Mouse (Mus musculus): ENCODE data around the gene Asb4. TPM values are rescaled to one million over a fixed set of nuclear protein-coding genes. Genes with fewer than 3 reads are reported as not detected.

The Asb4 gene
- polyA plus RNA-seq, 1 experiment from 2014 or later, result 17.1 TPM

- Histone ChIP-seq H3K9me3 (ENCODE audit: control insufficient read depth, low read length) (no peaks in the 10 kb centered on the region), H3K4me2 (replicated peaks) (peak overlapping the region; percentile 17), H3K4me1 (replicated peaks; ENCODE audit: control insufficient read depth, insufficient read depth, low read length) (peaks cover 28% of the 10 kb centered on the region), H3K27ac (peak overlapping the region; percentile 58), H3K27me3 (ENCODE audit: control insufficient read depth, insufficient read depth, low read length) (no peaks in the 10 kb centered on the region), H3K9ac (no peak overlapping the region), H3K4me3 (replicated peaks; ENCODE audit: low read length) (no peak overlapping the region), H3K36me3 (replicated peaks; ENCODE audit: control insufficient read depth, insufficient read depth) (no peaks in the 10 kb centered on the region)
- WGBS, result 18% methylated on average over 8 of the region's 8 CpGs
- peak; percentile 74 for DNase-seq (ENCODE audit: low spot score)
- peak; percentile 90 for ATAC-seq (ENCODE audit: low FRiP score)
Measured at GRCm38 (mm10) chr6:5408451-5409177, 25.4 kb downstream of the Asb4 start.

- no peaks in the 10 kb centered on the region for H3K36me3 ChIP-seq (replicated peaks; ENCODE audit: control insufficient read depth, insufficient read depth)
- DNase-seq (ENCODE audit: low spot score) (no peak), ATAC-seq (ENCODE audit: low FRiP score) (no peak)
- H3K4me1 ChIP-seq (replicated peaks; ENCODE audit: control insufficient read depth, insufficient read depth, low read length), result peaks cover 28% of the 10 kb centered on the region
- no peak overlapping the region for H3K27ac ChIP-seq
- no peaks in the 10 kb centered on the region for H3K27me3 ChIP-seq (ENCODE audit: control insufficient read depth, insufficient read depth, low read length)
- no peak overlapping the region for H3K9ac ChIP-seq
- no peak overlapping the region for H3K4me2 ChIP-seq (replicated peaks)
- H3K4me3 ChIP-seq (replicated peaks; ENCODE audit: low read length), result no peak overlapping the region
- H3K9me3 ChIP-seq (ENCODE audit: control insufficient read depth, low read length), result no peaks in the 10 kb centered on the region
- 70% methylated on average over 4 of the region's 4 CpGs for WGBS
Measured at GRCm38 (mm10) chr6:5409676-5410075, 26.5 kb downstream of the Asb4 start.

- Histone ChIP-seq H3K27ac (no peak overlapping the region), H3K9ac (no peak overlapping the region), H3K36me3 (replicated peaks; ENCODE audit: control insufficient read depth, insufficient read depth) (no peaks in the 10 kb centered on the region), H3K4me2 (replicated peaks) (no peak overlapping the region), H3K4me3 (replicated peaks; ENCODE audit: low read length) (no peak overlapping the region), H3K4me1 (replicated peaks; ENCODE audit: control insufficient read depth, insufficient read depth, low read length) (peaks cover 28% of the 10 kb centered on the region), H3K27me3 (ENCODE audit: control insufficient read depth, insufficient read depth, low read length) (no peaks in the 10 kb centered on the region), H3K9me3 (ENCODE audit: control insufficient read depth, low read length) (no peaks in the 10 kb centered on the region)
- DNase-seq (ENCODE audit: low spot score) (peak; percentile 61), ATAC-seq (ENCODE audit: low FRiP score) (peak; percentile 62; the same call in 1 of the 2 replicates)
- 55% methylated on average over 6 of the region's 6 CpGs for WGBS
Measured at GRCm38 (mm10) chr6:5410697-5411391, 27.7 kb downstream of the Asb4 start.

- Histone ChIP-seq H3K4me3 (replicated peaks; ENCODE audit: low read length) (no peak overlapping the region), H3K4me2 (replicated peaks) (no peak overlapping the region), H3K36me3 (replicated peaks; ENCODE audit: control insufficient read depth, insufficient read depth) (no peaks in the 10 kb centered on the region), H3K27me3 (ENCODE audit: control insufficient read depth, insufficient read depth, low read length) (no peaks in the 10 kb centered on the region), H3K27ac (no peak overlapping the region), H3K9ac (no peak overlapping the region), H3K9me3 (ENCODE audit: control insufficient read depth, low read length) (no peaks in the 10 kb centered on the region), H3K4me1 (replicated peaks; ENCODE audit: control insufficient read depth, insufficient read depth, low read length) (peaks cover 21% of the 10 kb centered on the region)
- ATAC-seq (ENCODE audit: low FRiP score) (no peak), DNase-seq (ENCODE audit: low spot score) (no peak)
- WGBS, result 53% methylated on average over 8 of the region's 8 CpGs
Measured at GRCm38 (mm10) chr6:5413282-5413681, 30.1 kb downstream of the Asb4 start.

- Histone ChIP-seq H3K27ac (no peak overlapping the region), H3K4me3 (replicated peaks; ENCODE audit: low read length) (no peak overlapping the region), H3K27me3 (ENCODE audit: control insufficient read depth, insufficient read depth, low read length) (no peaks in the 10 kb centered on the region), H3K36me3 (replicated peaks; ENCODE audit: control insufficient read depth, insufficient read depth) (no peaks in the 10 kb centered on the region), H3K4me1 (replicated peaks; ENCODE audit: control insufficient read depth, insufficient read depth, low read length) (no peaks in the 10 kb centered on the region), H3K4me2 (replicated peaks) (no peak overlapping the region), H3K9ac (no peak overlapping the region), H3K9me3 (ENCODE audit: control insufficient read depth, low read length) (no peaks in the 10 kb centered on the region)
- no peak for ATAC-seq (ENCODE audit: low FRiP score)
- WGBS, result 92% methylated on average over 2 of the region's 2 CpGs
- DNase-seq (ENCODE audit: low spot score), result no peak
Measured at GRCm38 (mm10) chr6:5421442-5421841, 38.3 kb downstream of the Asb4 start.

- Histone ChIP-seq H3K4me2 (replicated peaks) (no peak overlapping the region), H3K36me3 (replicated peaks; ENCODE audit: control insufficient read depth, insufficient read depth) (no peaks in the 10 kb centered on the region)
- DNase-seq (ENCODE audit: low spot score), result no peak
Measured at GRCm38 (mm10) chr6:5422386-5422785, 39.2 kb downstream of the Asb4 start.

GRCm38 (mm10) chr6:5423594-5423993, 40.4 kb downstream of the Asb4 start:
- Histone ChIP-seq H3K4me1 (replicated peaks; ENCODE audit: control insufficient read depth, insufficient read depth, low read length) (no peaks in the 10 kb centered on the region), H3K4me2 (replicated peaks) (no peak overlapping the region), H3K27ac (no peak overlapping the region), H3K4me3 (replicated peaks; ENCODE audit: low read length) (no peak overlapping the region), H3K36me3 (replicated peaks; ENCODE audit: control insufficient read depth, insufficient read depth) (no peaks in the 10 kb centered on the region), H3K9ac (no peak overlapping the region), H3K27me3 (ENCODE audit: control insufficient read depth, insufficient read depth, low read length) (no peaks in the 10 kb centered on the region), H3K9me3 (ENCODE audit: control insufficient read depth, low read length) (no peaks in the 10 kb centered on the region)
- WGBS, result 86% methylated on average over 15 of the region's 15 CpGs
- DNase-seq (ENCODE audit: low spot score) (no peak), ATAC-seq (ENCODE audit: low FRiP score) (no peak)

More at GRCm38 (mm10) chr6:5422386-5422785, 39.2 kb downstream of the Asb4 start:
- H3K9ac ChIP-seq, result no peak overlapping the region
- WGBS, result 94% methylated on average over 3 of the region's 3 CpGs
- no peak overlapping the region for H3K27ac ChIP-seq
- no peak overlapping the region for H3K4me3 ChIP-seq (replicated peaks; ENCODE audit: low read length)
- no peaks in the 10 kb centered on the region for H3K27me3 ChIP-seq (ENCODE audit: control insufficient read depth, insufficient read depth, low read length)
- ATAC-seq (ENCODE audit: low FRiP score), result no peak
- H3K9me3 ChIP-seq (ENCODE audit: control insufficient read depth, low read length), result no peaks in the 10 kb centered on the region
- H3K4me1 ChIP-seq (replicated peaks; ENCODE audit: control insufficient read depth, insufficient read depth, low read length), result no peaks in the 10 kb centered on the region

- H3K36me3 ChIP-seq (replicated peaks; ENCODE audit: control insufficient read depth, insufficient read depth), result no peaks in the 10 kb centered on the region
- ATAC-seq (ENCODE audit: low FRiP score) (no peak), DNase-seq (ENCODE audit: low spot score) (no peak)
- H3K9ac ChIP-seq, result no peak overlapping the region
- 87% methylated on average over 2 of the region's 2 CpGs for WGBS
- no peak overlapping the region for H3K4me3 ChIP-seq (replicated peaks; ENCODE audit: low read length)
- H3K4me2 ChIP-seq (replicated peaks), result no peak overlapping the region
- H3K4me1 ChIP-seq (replicated peaks; ENCODE audit: control insufficient read depth, insufficient read depth, low read length), result no peaks in the 10 kb centered on the region
- no peaks in the 10 kb centered on the region for H3K9me3 ChIP-seq (ENCODE audit: control insufficient read depth, low read length)
- H3K27ac ChIP-seq, result no peak overlapping the region
- no peaks in the 10 kb centered on the region for H3K27me3 ChIP-seq (ENCODE audit: control insufficient read depth, insufficient read depth, low read length)
Measured at GRCm38 (mm10) chr6:5427033-5427432, 43.8 kb downstream of the Asb4 start.

- no peaks in the 10 kb centered on the region for H3K36me3 ChIP-seq (replicated peaks; ENCODE audit: control insufficient read depth, insufficient read depth)
- H3K4me2 ChIP-seq (replicated peaks), result no peak overlapping the region
- no peak overlapping the region for H3K4me3 ChIP-seq (replicated peaks; ENCODE audit: low read length)
- no peak overlapping the region for H3K27ac ChIP-seq
- DNase-seq (ENCODE audit: low spot score), result no peak
- no peaks in the 10 kb centered on the region for H3K9me3 ChIP-seq (ENCODE audit: control insufficient read depth, low read length)
- no peak overlapping the region for H3K9ac ChIP-seq
- ATAC-seq (ENCODE audit: low FRiP score), result no peak
- no peaks in the 10 kb centered on the region for H3K4me1 ChIP-seq (replicated peaks; ENCODE audit: control insufficient read depth, insufficient read depth, low read length)
- no peaks in the 10 kb centered on the region for H3K27me3 ChIP-seq (ENCODE audit: control insufficient read depth, insufficient read depth, low read length)
- 88% methylated on average over 4 of the region's 4 CpGs for WGBS
Measured at GRCm38 (mm10) chr6:5429562-5429961, 46.4 kb downstream of the Asb4 start.
